Mouse (Mus musculus) layer of hippocampus, adult 2 months (tissue): ENCODE data around the gene Mettl25. TPM values are rescaled to one million over a fixed set of nuclear protein-coding genes. Genes with fewer than 3 reads are reported as not detected.

Experiments used
- DNase-seq, 2 experiments: peaks; one replicate each; pipeline ENCODE4 v3.0.0; 2022; ENCODE audit warnings: low spot score in 2 of 2
- H3K27ac ChIP-seq: fragments of 200-600 bp; 2 replicates; pipeline ENCODE4 v1.8.1; 2022
- H3K4me3 ChIP-seq: fragments of 200-600 bp; 2 replicates; pipeline ENCODE4 v1.8.1; 2022; ENCODE audit warnings: mild to moderate bottlenecking
- CTCF ChIP-seq: fragments of 200-600 bp; conservative IDR thresholded peaks from 2 replicates; pipeline ENCODE4 v1.8.1; 2022; ENCODE audit warnings: antibody characterized with exemption, mild to moderate bottlenecking, moderate library complexity
- total RNA-seq, 2 experiments: library from RNA; stranded (reverse); gene quantifications; 2 replicates each; pipeline ENCODE4 v1.2.3; 2021

Mettl25 gene
- total RNA-seq, 2 experiments from 2014 or later: 6.1 to 6.9 TPM

DNA sequence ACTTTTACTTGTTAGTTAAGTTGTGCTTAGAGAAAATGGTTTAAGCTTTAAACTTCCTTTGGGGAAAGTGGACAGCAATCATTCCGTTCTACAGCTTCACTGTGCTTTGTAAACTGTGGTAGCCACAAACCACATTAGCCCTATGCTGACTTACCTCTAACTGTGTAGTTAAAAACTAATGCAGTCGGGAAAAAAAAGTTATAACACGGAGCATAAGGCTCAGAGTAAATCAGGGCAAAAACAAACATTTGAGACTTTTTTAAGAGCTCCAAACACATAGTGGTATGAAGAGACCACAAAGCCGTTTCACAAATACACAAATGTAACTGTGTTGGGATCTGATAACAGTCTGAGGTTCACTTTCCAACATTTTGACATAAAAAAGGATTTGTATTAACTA lies 126.8 kb downstream of the Mettl25 start:
- H3K4me3 ChIP-seq: no peak overlapping the region
- TF ChIP-seq CTCF: no peak
- DNase-seq: no peak
- H3K27ac ChIP-seq: no peak overlapping the region

DNA sequence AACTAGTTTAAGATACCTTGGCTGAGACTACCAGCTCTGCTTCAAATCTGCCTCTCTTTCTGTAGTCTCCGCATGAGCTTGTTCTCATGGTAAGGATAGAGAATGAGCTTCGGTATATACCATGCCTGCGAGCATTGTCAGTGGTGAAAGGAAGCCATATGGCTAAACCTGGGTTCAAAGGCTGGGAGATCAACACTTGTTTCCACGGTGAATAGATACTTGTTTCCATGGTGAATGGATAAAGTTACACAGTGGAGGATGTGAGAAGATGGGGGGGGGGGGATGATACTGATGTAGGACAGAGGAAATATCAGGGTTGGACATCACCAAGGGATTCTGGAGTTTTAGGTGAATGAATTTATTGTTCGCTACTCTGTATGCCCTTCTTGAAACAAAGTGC lies 128.0 kb downstream of the Mettl25 start:
- TF ChIP-seq CTCF: no peak
- no peak overlapping the region for H3K27ac ChIP-seq

More for the DNA sequence above, 128.0 kb downstream of the Mettl25 start:
- DNase-seq: no peak
- no peak overlapping the region for H3K4me3 ChIP-seq

Other genes with a start within 250 kb of the Mettl25 start
- gene Ccdc59, start 313 bp downstream of the Mettl25 start, total RNA-seq: 10 to 100 TPM; 21.4 to 22.6 TPM